Mouse (Mus musculus): ENCODE results near the gene Spcs2. TPM values are rescaled to one million over a fixed set of nuclear protein-coding genes. Genes with fewer than 3 reads are reported as not detected.

Gene Spcs2
- 111 TPM for polyA plus RNA-seq (2012; fragmentation: generic; extraction: Trizol)

DNA sequence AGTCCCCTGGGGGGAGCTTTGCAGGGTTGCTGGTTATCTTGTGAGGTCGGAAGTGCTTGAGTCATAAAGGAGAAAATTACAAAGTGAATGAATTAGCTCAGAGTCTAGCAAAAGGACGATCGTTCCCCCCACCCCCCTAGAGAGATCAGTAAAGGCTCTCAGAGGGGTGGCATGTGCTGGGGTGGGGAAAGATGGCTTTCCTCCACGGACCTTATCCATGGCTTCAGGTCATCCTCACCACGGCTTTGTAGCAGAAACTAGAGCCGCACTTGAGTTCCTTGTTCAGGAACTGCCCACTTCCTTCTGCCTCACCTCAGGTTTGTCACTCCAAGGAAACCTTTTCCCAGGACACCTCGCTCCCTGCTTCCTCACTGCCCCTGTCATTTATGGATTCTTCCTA, at the start of gene Spcs2:
Gene Spcs2 (minus strand): TSS at position 101 of the 400 bp plus-strand sequence.
- TF ChIP-seq REST (IDR thresholded peaks at IDR 0.05; ENCODE audit: insufficient read depth, insufficient read length): no peak
- no peak for TF ChIP-seq POLR2AphosphoS2 (IDR thresholded peaks at IDR 0.05; ENCODE audit: insufficient read length, low read depth)
- TF ChIP-seq TCF12 (IDR thresholded peaks at IDR 0.05; ENCODE audit: insufficient read depth, poor library complexity, severe bottlenecking): no peak
- no peak for TF ChIP-seq E2F4 (IDR thresholded peaks at IDR 0.05; ENCODE audit: insufficient read depth)
- no peak for TF ChIP-seq MAX (IDR thresholded peaks at IDR 0.05; ENCODE audit: low read depth)
- no peak for TF ChIP-seq TCF3 (IDR thresholded peaks at IDR 0.05; ENCODE audit: insufficient read length, low read depth)
- TF ChIP-seq POLR2A (IDR thresholded peaks at IDR 0.05; ENCODE audit: insufficient read length, low read depth): no peak
- TF ChIP-seq CEBPB (IDR thresholded peaks at IDR 0.05; ENCODE audit: insufficient read depth, poor library complexity, severe bottlenecking): no peak
- no peak for TF ChIP-seq MYOG (IDR thresholded peaks at IDR 0.05; ENCODE audit: control insufficient read depth in 1 of 3, insufficient read depth in 1 of 3, insufficient read length in 2 of 3, low read depth in 2 of 3)
- no peak for TF ChIP-seq SRF (IDR thresholded peaks at IDR 0.05; ENCODE audit: control insufficient read depth, insufficient read length, low read depth)
- TF ChIP-seq MYOD1 (IDR thresholded peaks at IDR 0.05; ENCODE audit: control insufficient read depth in 1 of 3, insufficient read length in 2 of 3, low read depth in 2 of 3): no peak
- TF ChIP-seq USF1 (IDR thresholded peaks at IDR 0.05; ENCODE audit: low read depth): no peak
- Histone ChIP-seq H3K27me3 (ENCODE audit: control insufficient read depth, insufficient read depth, insufficient read length) (no peaks in the 10 kb centered on the region), H3K79me2 (ENCODE audit: control insufficient read depth, insufficient read depth) (peaks cover 3% of the 10 kb centered on the region), H3K4me3 (no peak within 1 kb of the TSS), H3ac (ENCODE audit: control insufficient read depth, insufficient read length) (no peak within 1 kb of the TSS), H3K4me2 (ENCODE audit: low read depth) (no peak within 1 kb of the TSS), H3K36me3 (ENCODE audit: control insufficient read depth, insufficient read depth) (no peaks in the 10 kb centered on the region)

DNA sequence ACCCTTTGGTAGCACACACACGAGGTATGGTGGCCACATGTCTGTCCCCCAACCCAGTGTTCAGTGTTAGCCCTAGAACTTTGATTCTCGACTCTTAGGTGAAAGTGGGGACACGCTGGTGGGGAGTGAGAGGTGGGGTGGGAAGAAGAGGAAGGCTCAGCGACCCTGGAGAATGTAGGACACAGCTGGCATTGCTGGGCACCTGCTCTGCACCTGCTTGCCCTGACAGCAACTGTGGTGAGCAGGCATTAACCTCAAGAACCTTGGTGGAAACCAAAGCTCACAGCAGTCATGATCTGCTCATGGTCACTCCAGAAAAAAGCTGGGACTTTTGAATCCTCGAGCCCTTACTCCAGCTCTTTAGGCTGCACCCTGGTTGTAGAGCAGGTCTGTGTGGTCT, 47.8 kb upstream of the Spcs2 start:
- no peaks in the 10 kb centered on the region for H3K36me3 ChIP-seq (ENCODE audit: control insufficient read depth, insufficient read depth)
- no peak overlapping the region for H3K4me2 ChIP-seq (ENCODE audit: low read depth)
- peaks cover 15% of the 10 kb centered on the region for H3K27me3 ChIP-seq (ENCODE audit: control insufficient read depth, insufficient read depth, insufficient read length)
- H3K4me3 ChIP-seq: no peak overlapping the region
- no peak overlapping the region for H3ac ChIP-seq (ENCODE audit: control insufficient read depth, insufficient read length)
- H3K79me2 ChIP-seq (ENCODE audit: control insufficient read depth, insufficient read depth): no peaks in the 10 kb centered on the region
- TF ChIP-seq TCF12 (IDR thresholded peaks at IDR 0.05; ENCODE audit: insufficient read depth, poor library complexity, severe bottlenecking) (peak; percentile 38), POLR2A (IDR thresholded peaks at IDR 0.05; ENCODE audit: insufficient read length, low read depth) (no peak), SRF (IDR thresholded peaks at IDR 0.05; ENCODE audit: control insufficient read depth, insufficient read length, low read depth) (no peak), USF1 (IDR thresholded peaks at IDR 0.05; ENCODE audit: low read depth) (no peak), MAX (IDR thresholded peaks at IDR 0.05; ENCODE audit: low read depth) (no peak), MYOG (IDR thresholded peaks at IDR 0.05; ENCODE audit: control insufficient read depth in 1 of 3, insufficient read depth in 1 of 3, insufficient read length in 2 of 3, low read depth in 2 of 3) (peak; percentile 53 to 91 (median 78)), CEBPB (IDR thresholded peaks at IDR 0.05; ENCODE audit: insufficient read depth, poor library complexity, severe bottlenecking) (no peak), E2F4 (IDR thresholded peaks at IDR 0.05; ENCODE audit: insufficient read depth) (no peak), REST (IDR thresholded peaks at IDR 0.05; ENCODE audit: insufficient read depth, insufficient read length) (no peak), POLR2AphosphoS2 (IDR thresholded peaks at IDR 0.05; ENCODE audit: insufficient read length, low read depth) (no peak), MYOD1 (IDR thresholded peaks at IDR 0.05; ENCODE audit: control insufficient read depth in 1 of 3, insufficient read length in 2 of 3, low read depth in 2 of 3) (peak in 2 of 3 experiments; percentile 86 to 90), TCF3 (IDR thresholded peaks at IDR 0.05; ENCODE audit: insufficient read length, low read depth) (peak; percentile 89)

DNA sequence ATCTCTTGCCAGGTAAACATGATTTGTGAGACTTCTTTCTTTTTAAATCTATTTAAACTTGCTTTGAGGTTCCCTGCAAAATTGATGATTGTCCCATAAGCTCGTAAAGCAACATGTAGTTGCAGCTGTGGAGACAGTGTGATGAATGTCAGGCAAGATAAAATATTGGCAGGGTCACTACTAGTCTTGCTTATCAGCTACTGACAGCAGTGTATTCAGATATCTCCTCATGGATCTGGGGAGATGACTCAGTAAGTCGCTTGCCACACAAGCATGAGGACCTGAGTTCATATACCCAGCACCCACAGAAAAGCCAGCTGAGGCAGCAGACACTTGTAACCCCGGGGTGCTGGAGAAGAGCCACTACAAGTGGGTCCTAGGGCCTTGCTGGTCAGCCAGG, 44.2 kb upstream of the Spcs2 start:
- H3K27me3 ChIP-seq (ENCODE audit: control insufficient read depth, insufficient read depth, insufficient read length): peaks cover 15% of the 10 kb centered on the region
- H3K79me2 ChIP-seq (ENCODE audit: control insufficient read depth, insufficient read depth): no peaks in the 10 kb centered on the region
- no peak overlapping the region for H3K4me3 ChIP-seq
- no peaks in the 10 kb centered on the region for H3K36me3 ChIP-seq (ENCODE audit: control insufficient read depth, insufficient read depth)
- H3K4me2 ChIP-seq (ENCODE audit: low read depth): no peak overlapping the region
- no peak for TF ChIP-seq E2F4 (IDR thresholded peaks at IDR 0.05; ENCODE audit: insufficient read depth)
- TF ChIP-seq POLR2A (IDR thresholded peaks at IDR 0.05; ENCODE audit: insufficient read length, low read depth): no peak
- no peak for TF ChIP-seq USF1 (IDR thresholded peaks at IDR 0.05; ENCODE audit: low read depth)
- TF ChIP-seq CEBPB (IDR thresholded peaks at IDR 0.05; ENCODE audit: insufficient read depth, poor library complexity, severe bottlenecking): no peak
- TF ChIP-seq TCF12 (IDR thresholded peaks at IDR 0.05; ENCODE audit: insufficient read depth, poor library complexity, severe bottlenecking): no peak
- TF ChIP-seq MAX (IDR thresholded peaks at IDR 0.05; ENCODE audit: low read depth): no peak
- no peak for TF ChIP-seq MYOG (IDR thresholded peaks at IDR 0.05; ENCODE audit: control insufficient read depth in 1 of 3, insufficient read depth in 1 of 3, insufficient read length in 2 of 3, low read depth in 2 of 3)
- TF ChIP-seq TCF3 (IDR thresholded peaks at IDR 0.05; ENCODE audit: insufficient read length, low read depth): no peak
- TF ChIP-seq REST (IDR thresholded peaks at IDR 0.05; ENCODE audit: insufficient read depth, insufficient read length): no peak
- TF ChIP-seq POLR2AphosphoS2 (IDR thresholded peaks at IDR 0.05; ENCODE audit: insufficient read length, low read depth): no peak
- TF ChIP-seq SRF (IDR thresholded peaks at IDR 0.05; ENCODE audit: control insufficient read depth, insufficient read length, low read depth): no peak
- TF ChIP-seq MYOD1 (IDR thresholded peaks at IDR 0.05; ENCODE audit: control insufficient read depth in 1 of 3, insufficient read length in 2 of 3, low read depth in 2 of 3): no peak
- no peak overlapping the region for H3ac ChIP-seq (ENCODE audit: control insufficient read depth, insufficient read length)

DNA sequence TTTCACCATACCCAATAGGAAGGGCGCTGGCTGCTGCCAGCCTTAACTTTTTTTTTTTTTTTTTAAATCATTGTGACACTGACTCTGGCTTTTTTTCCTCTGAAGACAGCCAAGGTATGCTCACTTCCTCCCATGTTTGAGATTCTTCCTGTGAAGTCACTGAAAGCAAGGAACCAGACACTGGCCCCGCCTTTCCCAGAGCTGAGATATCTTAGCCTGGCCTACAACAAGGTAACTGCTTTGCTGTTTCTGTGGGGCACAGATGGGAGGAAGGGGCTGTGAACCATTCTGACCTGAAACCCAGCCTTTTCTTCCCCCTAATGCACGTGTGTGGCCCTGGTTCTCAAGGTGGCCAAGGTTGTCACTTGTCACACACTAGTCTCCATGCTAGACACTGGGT, 43.1 kb upstream of the Spcs2 start:
- Histone ChIP-seq H3K4me2 (ENCODE audit: low read depth) (no peak overlapping the region), H3K36me3 (ENCODE audit: control insufficient read depth, insufficient read depth) (no peaks in the 10 kb centered on the region), H3K79me2 (ENCODE audit: control insufficient read depth, insufficient read depth) (no peaks in the 10 kb centered on the region), H3K4me3 (no peak overlapping the region), H3ac (ENCODE audit: control insufficient read depth, insufficient read length) (no peak overlapping the region), H3K27me3 (ENCODE audit: control insufficient read depth, insufficient read depth, insufficient read length) (peaks cover 23% of the 10 kb centered on the region)
- no peak for TF ChIP-seq MYOD1 (IDR thresholded peaks at IDR 0.05; ENCODE audit: control insufficient read depth in 1 of 3, insufficient read length in 2 of 3, low read depth in 2 of 3)
- no peak for TF ChIP-seq POLR2A (IDR thresholded peaks at IDR 0.05; ENCODE audit: insufficient read length, low read depth)
- no peak for TF ChIP-seq SRF (IDR thresholded peaks at IDR 0.05; ENCODE audit: control insufficient read depth, insufficient read length, low read depth)
- TF ChIP-seq TCF12 (IDR thresholded peaks at IDR 0.05; ENCODE audit: insufficient read depth, poor library complexity, severe bottlenecking): no peak
- no peak for TF ChIP-seq MAX (IDR thresholded peaks at IDR 0.05; ENCODE audit: low read depth)
- TF ChIP-seq POLR2AphosphoS2 (IDR thresholded peaks at IDR 0.05; ENCODE audit: insufficient read length, low read depth): no peak
- no peak for TF ChIP-seq REST (IDR thresholded peaks at IDR 0.05; ENCODE audit: insufficient read depth, insufficient read length)
- TF ChIP-seq USF1 (IDR thresholded peaks at IDR 0.05; ENCODE audit: low read depth): no peak

All from myocyte (in vitro differentiated cells).